Mouse (Mus musculus) liver, embryonic 14.5 days (tissue): ENCODE measurements around the gene Zcchc10. TPM values are rescaled to one million over a fixed set of nuclear protein-coding genes. Genes with fewer than 3 reads are reported as not detected.

Experiments used
- ATAC-seq: fragments of 200-750 bp; cut with Nextera tagmentation; 2 replicates; pipeline ENCODE4 v1.8.0; 2017; ENCODE audit warnings: moderate number of reproducible peaks, mild to moderate bottlenecking, moderate library complexity; ENCODE audit not compliant: insufficient read depth
- DNase-seq, 3 experiments: peaks; one replicate each; pipeline ENCODE4 v3.0.0-alpha.2; 2012 to 2013; ENCODE audit warnings: low read depth in 3 of 3, low spot score in 3 of 3
- H3K27ac ChIP-seq: fragments of 300-500 bp; sonication (generic); 2 replicates; pipeline ENCODE4 v1.5.1; 2014; ENCODE audit warnings: moderate library complexity, mild to moderate bottlenecking, control low read depth, inconsistent platforms
- H3K27me3 ChIP-seq: fragments of 300-500 bp; sonication (generic); 2 replicates; pipeline ENCODE4 v1.6.1; 2014; ENCODE audit warnings: mild to moderate bottlenecking, low read length, moderate library complexity; ENCODE audit not compliant: control insufficient read depth, insufficient read depth
- H3K36me3 ChIP-seq: fragments of 300-500 bp; sonication (generic); replicated peaks from 2 replicates; pipeline ENCODE4 v1.6.1; 2014; ENCODE audit warnings: low read depth; ENCODE audit not compliant: control insufficient read depth, insufficient read depth
- H3K4me1 ChIP-seq, 2 experiments: fragments of 200-500 bp in 1 of 2; fragments of 300-500 bp in 1 of 2; sonication (generic) in 1 of 2; replicated peaks; 2 replicates each; pipeline ENCODE4 v1.6.1; 2012 to 2014; ENCODE audit warnings: antibody characterized with exemption in 1 of 2, inconsistent platforms in 1 of 2, low read length in 1 of 2; ENCODE audit not compliant: control insufficient read depth in 2 of 2, insufficient read depth in 2 of 2
- H3K4me2 ChIP-seq: fragments of 300-500 bp; sonication (generic); 2 replicates; pipeline ENCODE4 v1.6.1; 2014; ENCODE audit warnings: low read depth, mild to moderate bottlenecking, control low read depth, moderate library complexity
- H3K4me3 ChIP-seq, 2 experiments: fragments of 200-500 bp in 1 of 2; fragments of 300-500 bp in 1 of 2; sonication (generic) in 1 of 2; 2 replicates each; pipeline ENCODE4 v1.5.1; 2012 to 2014; ENCODE audit warnings: low read depth in 2 of 2, low read length in 2 of 2, mild to moderate bottlenecking in 2 of 2, control low read depth in 1 of 2, inconsistent platforms in 1 of 2, moderate library complexity in 1 of 2; ENCODE audit not compliant: insufficient read depth in 1 of 2
- H3K9ac ChIP-seq: fragments of 300-500 bp; sonication (generic); replicated peaks from 2 replicates; pipeline ENCODE4 v1.6.1; 2014; ENCODE audit warnings: mild to moderate bottlenecking, control low read depth, moderate library complexity
- H3K9me3 ChIP-seq: fragments of 300-500 bp; sonication (generic); 2 replicates; pipeline ENCODE4 v1.6.1; 2016; ENCODE audit warnings: low read length, mixed read lengths; ENCODE audit not compliant: control insufficient read depth
- CTCF ChIP-seq: IDR thresholded peaks from 2 replicates; pipeline ENCODE4 v1.5.1; 2016; ENCODE audit warnings: antibody characterized with exemption, low read depth, control low read depth
- EP300 ChIP-seq: IDR thresholded peaks from 2 replicates; pipeline ENCODE4 v1.6.1; 2016; ENCODE audit warnings: antibody characterized with exemption, low read depth
- WGBS: fragments of 180-500 bp; shearing (Covaris S2); extraction: QIAGEN DNeasy Blood & Tissue Kit; methylation state at CpG from one replicate; pipeline ENCODE4 v1.1.7; 2014; ENCODE audit not compliant: insufficient replicate concordance; 5-methylcytosine and 5-hydroxymethylcytosine counted together
- polyA plus RNA-seq, 2 experiments: library from polyadenylated mRNA; depleted of rRNA in 1 of 2; stranded (reverse) in 1 of 2; unstranded in 1 of 2; fragments of >200 nt; fragmentation: Nextera tagmentation in 1 of 2; extraction: Ambion mirVana in 1 of 2; gene quantifications; 2 replicates each; pipeline versions ENCODE4 v1.2.1 to v1.2.3; 2012 to 2014

Gene Zcchc10
- polyA plus RNA-seq, 2 experiments, result 7.6 to 10.7 TPM

GRCm38 (mm10) chr11:53331121-53331520 lies 6.6 kb downstream of the Zcchc10 start:
- Histone ChIP-seq H3K9ac (no peak overlapping the region), H3K27ac (no peak overlapping the region), H3K4me1 (no peaks in the 10 kb centered on the region), H3K36me3 (peaks cover 7% of the 10 kb centered on the region), H3K4me2 (no peak overlapping the region), H3K9me3 (no peaks in the 10 kb centered on the region), H3K4me3 (no peak overlapping the region), H3K27me3 (no peaks in the 10 kb centered on the region)
- 75% methylated on average over 6 of the region's 6 CpGs for WGBS
- TF ChIP-seq CTCF, result no peak
- ATAC-seq (no peak), DNase-seq (no peak)

- Histone ChIP-seq H3K4me1 (no peaks in the 10 kb centered on the region), H3K9me3 (no peaks in the 10 kb centered on the region), H3K9ac (no peak overlapping the region), H3K4me3 (no peak overlapping the region), H3K4me2 (no peak overlapping the region), H3K27me3 (no peaks in the 10 kb centered on the region), H3K36me3 (peaks cover 7% of the 10 kb centered on the region), H3K27ac (no peak overlapping the region)
- no peak for ATAC-seq
- DNase-seq, result no peak
- 67% methylated on average over 14 of the region's 14 CpGs for WGBS
- TF ChIP-seq CTCF, result no peak
- no peak for TF ChIP-seq EP300
Observed at GRCm38 (mm10) chr11:53332076-53332680, 7.7 kb downstream of the Zcchc10 start.

DNA sequence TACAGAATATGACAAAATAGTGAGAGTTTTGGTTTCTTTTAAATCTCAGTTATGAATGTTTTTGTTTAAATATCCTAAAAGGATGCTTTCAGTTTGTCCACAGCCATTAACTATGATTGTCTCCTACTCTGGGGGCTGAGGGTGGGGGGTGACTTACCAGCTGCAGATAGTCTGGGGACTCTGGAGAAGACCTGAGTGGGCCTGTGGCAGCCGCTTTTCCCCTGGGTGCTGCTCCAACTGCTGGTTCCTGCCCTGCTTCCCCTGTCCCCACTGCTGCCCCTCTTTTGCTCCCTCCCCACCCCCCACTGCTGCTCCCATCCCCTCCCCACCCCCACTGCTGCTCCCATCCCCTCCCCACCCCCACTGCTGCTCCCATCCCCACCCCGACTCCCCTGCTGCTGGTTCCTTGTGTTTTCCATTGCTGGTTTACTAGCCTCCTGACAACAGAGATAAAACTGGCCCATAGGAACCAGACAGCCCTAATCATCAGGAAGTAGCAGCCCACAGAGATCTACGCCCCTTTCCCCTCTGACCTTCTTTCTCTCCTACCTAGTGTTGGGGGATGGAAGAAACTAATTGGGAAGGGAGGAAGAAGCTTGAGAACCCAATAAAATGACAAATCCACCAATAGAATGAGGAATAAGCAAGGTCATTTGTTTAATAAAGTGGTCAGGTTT lies 11.2 kb downstream of the Zcchc10 start:
- Histone ChIP-seq H3K4me3 (no peak overlapping the region), H3K9ac (no peak overlapping the region), H3K27ac (no peak overlapping the region), H3K4me1 (no peaks in the 10 kb centered on the region), H3K27me3 (no peaks in the 10 kb centered on the region), H3K9me3 (no peaks in the 10 kb centered on the region), H3K36me3 (peaks cover 2% of the 10 kb centered on the region; the same call in 1 of the 2 replicates), H3K4me2 (no peak overlapping the region)
- DNase-seq, result no peak
- TF ChIP-seq EP300 (no peak), CTCF (no peak)
- ATAC-seq, result no peak
- WGBS, result 12% methylated on average over 3 of the region's 3 CpGs

GRCm38 (mm10) chr11:53336182-53336571 lies 11.7 kb downstream of the Zcchc10 start:
- TF ChIP-seq EP300 (no peak), CTCF (no peak)

DNA sequence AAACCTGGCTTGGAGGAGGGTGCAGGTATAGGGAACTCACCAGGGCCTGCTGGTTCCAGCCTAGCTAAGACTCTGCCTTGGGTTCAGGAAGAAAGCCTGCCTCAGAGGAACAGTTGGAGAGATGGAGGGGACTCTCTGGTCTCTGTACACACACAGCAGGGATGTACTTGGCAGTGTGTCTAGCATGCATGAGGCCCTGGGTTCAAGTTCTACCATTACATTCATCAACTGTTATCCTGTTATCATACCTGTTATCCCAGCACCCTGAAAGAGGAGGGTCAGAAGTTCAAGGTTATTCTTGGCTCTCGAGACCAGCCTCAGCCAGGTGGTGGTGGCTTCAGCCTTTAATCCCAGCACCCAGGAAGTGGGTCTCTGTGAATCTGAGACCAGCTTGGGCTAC lies 12.4 kb downstream of the Zcchc10 start:
- no peak for DNase-seq

More at GRCm38 (mm10) chr11:53336182-53336571, 11.7 kb downstream of the Zcchc10 start:
- Histone ChIP-seq H3K4me3 (no peak overlapping the region), H3K36me3 (no peaks in the 10 kb centered on the region; the same call in 1 of the 2 replicates), H3K27me3 (no peaks in the 10 kb centered on the region), H3K4me2 (no peak overlapping the region), H3K27ac (no peak overlapping the region), H3K9me3 (no peaks in the 10 kb centered on the region), H3K4me1 (no peaks in the 10 kb centered on the region), H3K9ac (no peak overlapping the region)
- DNase-seq, result no peak
- ATAC-seq, result no peak

More for the DNA sequence above, 12.4 kb downstream of the Zcchc10 start:
- 69% methylated on average over 1 of the region's 1 CpGs for WGBS
- TF ChIP-seq CTCF (no peak), EP300 (no peak)
- no peak overlapping the region for H3K4me2 ChIP-seq
- no peak overlapping the region for H3K9ac ChIP-seq
- H3K4me3 ChIP-seq, result no peak overlapping the region
- H3K4me1 ChIP-seq, result no peaks in the 10 kb centered on the region
- H3K9me3 ChIP-seq, result no peaks in the 10 kb centered on the region
- ATAC-seq, result no peak
- H3K27me3 ChIP-seq, result no peaks in the 10 kb centered on the region
- H3K36me3 ChIP-seq, result no peaks in the 10 kb centered on the region
- no peak overlapping the region for H3K27ac ChIP-seq
